Mouse (Mus musculus) liver, embryonic 14.5 days (tissue): Measurements from ENCODE around the gene Baz2b.

Experiments
- CTCF ChIP-seq: IDR thresholded peaks from 2 replicates; pipeline ENCODE4 v1.5.1; 2016; ENCODE audit warnings: antibody characterized with exemption, low read depth, control low read depth
- EP300 ChIP-seq: IDR thresholded peaks from 2 replicates; pipeline ENCODE4 v1.6.1; 2016; ENCODE audit warnings: antibody characterized with exemption, low read depth

DNA sequence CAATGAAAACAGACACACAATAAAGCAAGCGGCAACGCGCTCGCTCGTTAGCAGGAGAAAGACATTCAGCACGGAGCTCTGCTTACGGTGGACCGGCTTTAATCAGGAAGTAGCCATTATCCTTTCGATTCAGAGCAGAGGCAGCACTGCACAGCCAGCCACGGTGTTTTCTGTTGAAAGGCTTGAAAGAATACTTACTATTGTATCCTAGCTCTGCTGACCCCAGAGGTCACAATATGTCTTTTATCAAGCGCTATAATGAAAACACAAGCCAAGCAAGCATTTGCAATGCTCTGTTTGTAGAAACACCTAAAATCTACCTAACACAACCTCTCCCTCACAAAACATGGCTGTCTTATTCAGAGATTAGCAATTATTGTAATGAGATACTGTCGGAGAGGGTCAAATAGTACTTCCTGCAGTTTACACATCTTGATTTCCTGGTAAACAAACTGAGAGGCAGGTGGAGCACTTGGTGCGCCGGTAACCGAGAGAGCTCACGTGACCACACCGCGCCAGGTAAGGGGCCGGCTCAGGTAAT, 172.6 kb downstream of the Baz2b start:
- TF ChIP-seq CTCF (no peak), EP300 (no peak)
